Mouse (Mus musculus) bone marrow macrophage, adult 2 months (primary cell): ENCODE measurements around the gene Pten. TPM values are rescaled to one million over a fixed set of nuclear protein-coding genes. Genes with fewer than 3 reads are reported as not detected.

Experiments used
- H3K27ac ChIP-seq: 2 replicates; pipeline ENCODE4 v1.5.1; 2012; ENCODE audit warnings: low read depth, low read length; ENCODE audit not compliant: insufficient read depth
- H3K4me1 ChIP-seq: 2 replicates; pipeline ENCODE4 v1.6.1; 2012; ENCODE audit warnings: low read length; ENCODE audit not compliant: control insufficient read depth, insufficient read depth
- H3K4me3 ChIP-seq: 2 replicates; pipeline ENCODE4 v1.5.1; 2012; ENCODE audit warnings: mild to moderate bottlenecking, low read length, moderate library complexity; ENCODE audit not compliant: insufficient read depth
- CTCF ChIP-seq: IDR thresholded peaks from 2 replicates; pipeline ENCODE4 v1.5.1; 2012; ENCODE audit warnings: low read depth, mild to moderate bottlenecking, low read length, moderate library complexity
- POLR2A ChIP-seq: IDR thresholded peaks from 2 replicates; pipeline ENCODE4 v1.6.1; 2012; ENCODE audit warnings: mild to moderate bottlenecking, low read depth, low read length, borderline replicate concordance
- polyA plus RNA-seq: library from polyadenylated mRNA; stranded (reverse); fragments of >200 nt; gene quantifications from 2 replicates; pipeline ENCODE4 v1.2.4, GENCODE M21; 2012; ENCODE audit not compliant: missing spikeins, insufficient read depth, insufficient read length

Pten gene
- polyA plus RNA-seq, 1 experiment: 62.7 TPM

DNA sequence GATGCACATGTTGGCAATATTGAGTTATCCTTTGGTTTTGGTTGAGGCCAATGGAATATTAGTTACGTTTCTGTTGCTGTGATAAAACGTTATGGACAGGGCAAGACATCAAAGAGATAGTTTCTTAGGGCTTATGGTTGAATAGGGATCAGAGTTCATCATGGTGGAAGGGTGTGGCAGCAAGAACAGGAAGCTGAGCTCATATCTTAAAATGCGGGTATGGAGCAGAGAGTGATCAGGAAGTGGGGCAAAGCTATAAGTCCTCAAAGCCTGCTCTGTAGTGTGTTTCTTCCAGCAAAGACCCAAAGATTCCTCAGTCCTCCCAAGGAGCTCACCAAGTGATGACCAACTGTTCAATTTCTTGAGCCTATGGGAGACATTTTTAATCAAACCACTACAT is 90.7 kb downstream of the Pten start:
- TF ChIP-seq CTCF (no peak), POLR2A (no peak)
- Histone ChIP-seq H3K27ac (no peak overlapping the region), H3K4me1 (no peaks in the 10 kb centered on the region), H3K4me3 (no peak overlapping the region)

DNA sequence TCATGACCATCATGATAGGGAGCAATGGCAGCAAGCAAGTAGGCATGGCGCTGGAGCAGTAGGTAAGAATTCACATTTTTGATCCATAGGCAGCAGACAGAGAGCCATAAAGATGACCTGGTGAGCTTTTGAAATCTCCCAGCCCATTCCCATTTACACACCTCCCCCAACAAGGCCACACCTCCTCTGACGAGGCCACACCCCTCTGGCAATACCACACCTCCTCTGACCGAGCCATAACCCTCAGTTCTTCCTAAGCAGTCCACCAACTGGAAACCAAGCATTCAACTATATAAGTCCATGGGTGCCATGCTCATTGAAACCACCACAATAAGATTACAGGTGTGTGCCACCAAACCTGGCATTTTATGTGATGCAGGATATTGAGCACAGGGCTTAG is 95.0 kb downstream of the Pten start:
- no peak overlapping the region for H3K4me3 ChIP-seq
- H3K4me1 ChIP-seq: no peaks in the 10 kb centered on the region
- no peak for TF ChIP-seq POLR2A
- TF ChIP-seq CTCF: no peak
- no peak overlapping the region for H3K27ac ChIP-seq

DNA sequence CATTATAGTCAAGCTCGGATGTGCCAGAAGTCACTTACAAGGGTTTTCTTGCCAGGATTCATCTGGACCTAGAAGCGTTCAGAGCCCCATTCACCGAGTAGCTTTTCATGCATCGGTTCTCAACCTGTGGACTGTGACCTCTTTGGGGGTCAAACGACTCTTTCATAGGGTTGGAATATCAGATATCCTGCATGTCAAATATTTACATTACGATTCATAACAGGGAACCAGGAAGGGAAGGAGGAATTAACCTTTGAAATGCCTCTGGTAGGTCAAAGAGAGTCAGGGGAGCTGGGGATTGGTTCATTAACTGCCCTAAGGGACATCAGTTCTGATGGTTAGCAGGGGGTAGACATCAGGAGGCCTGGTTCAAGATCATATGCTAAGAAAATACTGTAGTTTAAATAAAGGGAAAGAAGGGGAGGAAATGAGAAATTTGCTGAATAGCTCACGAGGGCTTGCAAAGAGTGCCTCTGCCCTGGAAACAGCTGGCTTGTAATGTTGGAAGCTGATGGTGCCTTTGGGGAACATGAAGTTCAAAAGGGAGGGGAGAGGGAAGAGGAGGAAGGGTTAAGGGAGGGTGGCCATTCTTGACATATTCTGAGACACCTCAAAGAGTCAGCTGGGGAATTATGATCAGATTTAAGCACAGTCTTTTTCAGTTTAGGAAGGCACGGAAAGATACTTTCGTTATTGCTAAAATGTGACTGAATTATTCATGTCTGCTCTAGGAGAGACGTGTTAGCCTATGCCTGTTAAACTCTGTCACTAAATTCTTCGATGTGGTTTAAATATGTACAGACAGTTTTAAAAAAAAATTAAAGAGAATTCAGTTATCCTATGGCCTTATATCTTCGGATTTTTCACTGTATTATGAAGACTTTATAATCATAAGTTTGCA is 104.6 kb downstream of the Pten start:
- TF ChIP-seq CTCF (no peak), POLR2A (no peak)
- Histone ChIP-seq H3K4me3 (no peak overlapping the region), H3K27ac (no peak overlapping the region), H3K4me1 (no peaks in the 10 kb centered on the region)

DNA sequence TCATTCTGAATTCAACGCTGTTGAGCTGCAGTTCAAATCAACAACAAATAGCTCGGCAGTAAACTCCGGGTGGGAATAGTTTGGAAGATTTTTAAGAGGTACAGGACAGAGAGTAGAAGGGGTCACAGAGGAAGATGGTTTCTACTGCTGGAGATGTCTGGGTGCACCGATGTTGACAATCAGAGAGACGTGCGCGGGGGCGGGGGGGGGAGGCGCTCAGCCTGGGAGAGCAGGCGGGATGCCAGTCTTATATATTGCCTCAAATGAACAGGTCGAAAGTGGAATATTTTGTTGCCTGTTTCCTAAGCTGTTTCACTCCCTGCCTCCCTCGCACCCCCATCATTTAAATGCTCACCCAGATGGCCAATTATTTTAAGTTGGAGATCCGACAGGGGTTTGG is 109.5 kb downstream of the Pten start:
- no peak for TF ChIP-seq POLR2A
- no peak for TF ChIP-seq CTCF
- no peak overlapping the region for H3K27ac ChIP-seq

DNA sequence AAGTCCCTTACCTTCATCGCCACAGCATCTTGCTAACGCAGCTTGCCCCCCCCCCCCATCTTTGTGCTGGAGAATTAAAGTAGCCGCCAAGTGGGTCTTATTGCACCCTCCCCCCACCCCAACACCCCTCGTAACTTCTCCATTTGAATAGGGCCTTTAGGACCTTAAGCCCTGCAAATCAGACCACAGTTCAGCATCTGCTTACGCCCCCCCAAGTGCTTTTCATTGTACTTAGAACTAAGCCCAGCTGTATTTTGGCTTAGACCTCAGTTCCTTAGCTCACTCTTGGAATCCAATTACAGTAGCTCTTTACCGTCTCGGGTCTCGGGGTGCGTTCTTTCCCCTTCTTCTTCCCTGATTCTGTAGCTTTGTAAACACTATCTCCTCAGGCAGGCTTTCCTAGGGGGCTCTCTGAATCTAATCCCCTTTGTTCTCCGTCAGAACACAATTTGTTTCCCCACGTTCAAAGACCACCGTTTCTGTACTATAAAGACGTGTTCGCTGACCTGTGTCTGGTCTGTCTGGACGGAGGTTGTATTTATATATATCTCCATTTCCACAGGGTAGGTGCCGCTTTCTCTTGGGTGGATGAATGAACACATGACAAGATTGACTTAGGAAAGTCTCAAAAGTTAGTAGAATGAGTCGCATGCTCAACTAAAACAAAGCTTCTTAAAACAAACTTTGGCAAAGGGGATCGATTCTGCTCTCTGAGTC is 110.0 kb downstream of the Pten start:
- Histone ChIP-seq H3K4me1 (peaks cover 11% of the 10 kb centered on the region), H3K4me3 (no peak overlapping the region), H3K27ac (no peak overlapping the region)
- TF ChIP-seq POLR2A (no peak), CTCF (no peak)

More for the DNA sequence above, 109.5 kb downstream of the Pten start:
- Histone ChIP-seq H3K4me3 (no peak overlapping the region), H3K4me1 (peaks cover 11% of the 10 kb centered on the region)

DNA sequence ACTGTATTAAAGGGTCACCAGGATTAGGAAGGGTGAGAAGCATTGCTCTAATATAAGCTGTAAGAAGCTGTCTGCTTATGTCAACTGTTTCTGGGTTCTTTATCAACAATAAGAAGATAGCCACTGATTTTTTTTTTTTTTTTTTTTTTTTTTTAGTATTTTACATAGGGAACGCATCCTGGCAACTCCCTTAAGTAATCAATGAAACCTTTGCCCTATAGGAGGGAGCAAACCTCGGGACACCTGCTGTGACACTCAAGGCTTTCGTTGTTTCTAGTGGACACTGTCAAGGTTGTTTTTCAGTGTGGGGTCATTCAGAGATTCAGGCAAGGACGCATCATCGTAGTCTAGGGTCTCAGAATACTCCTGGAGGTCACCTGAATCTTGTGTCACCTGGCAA is 111.3 kb downstream of the Pten start:
- no peak overlapping the region for H3K27ac ChIP-seq
- no peak overlapping the region for H3K4me3 ChIP-seq
- TF ChIP-seq POLR2A (no peak), CTCF (no peak)

DNA sequence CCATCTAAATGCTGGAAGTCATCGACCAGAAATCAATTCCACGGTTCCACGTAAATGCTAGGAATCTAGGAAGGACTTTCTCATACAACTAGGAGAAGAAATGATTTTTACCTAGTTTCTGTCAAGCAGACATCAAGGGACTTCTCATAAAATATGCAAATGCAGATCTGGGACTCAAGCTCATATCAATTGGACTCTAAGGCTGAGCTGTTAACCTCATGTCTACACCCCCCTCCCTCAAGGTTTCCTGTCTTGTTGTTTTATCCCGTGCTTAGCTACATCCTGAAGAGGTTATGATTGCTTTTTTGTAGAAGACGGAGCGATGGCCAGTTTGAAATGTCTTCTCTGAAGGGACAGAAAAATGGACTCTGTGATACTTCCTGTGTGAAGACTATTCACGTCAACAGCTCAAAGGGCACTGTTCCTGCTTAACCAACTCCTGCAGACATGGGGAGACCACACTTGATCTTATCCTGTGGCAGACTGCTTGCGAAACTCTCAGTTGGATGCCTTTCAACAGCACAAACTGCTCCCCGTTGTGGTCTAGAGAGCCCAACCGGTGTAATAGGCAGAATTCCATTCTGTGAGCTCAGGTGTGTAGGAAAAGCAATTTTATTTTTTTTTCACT is 111.9 kb downstream of the Pten start:
- H3K4me3 ChIP-seq: no peak overlapping the region
- no peak overlapping the region for H3K27ac ChIP-seq
- peaks cover 11% of the 10 kb centered on the region for H3K4me1 ChIP-seq
- TF ChIP-seq CTCF (no peak), POLR2A (no peak)

More for the DNA sequence above, 111.3 kb downstream of the Pten start:
- peaks cover 11% of the 10 kb centered on the region for H3K4me1 ChIP-seq

DNA sequence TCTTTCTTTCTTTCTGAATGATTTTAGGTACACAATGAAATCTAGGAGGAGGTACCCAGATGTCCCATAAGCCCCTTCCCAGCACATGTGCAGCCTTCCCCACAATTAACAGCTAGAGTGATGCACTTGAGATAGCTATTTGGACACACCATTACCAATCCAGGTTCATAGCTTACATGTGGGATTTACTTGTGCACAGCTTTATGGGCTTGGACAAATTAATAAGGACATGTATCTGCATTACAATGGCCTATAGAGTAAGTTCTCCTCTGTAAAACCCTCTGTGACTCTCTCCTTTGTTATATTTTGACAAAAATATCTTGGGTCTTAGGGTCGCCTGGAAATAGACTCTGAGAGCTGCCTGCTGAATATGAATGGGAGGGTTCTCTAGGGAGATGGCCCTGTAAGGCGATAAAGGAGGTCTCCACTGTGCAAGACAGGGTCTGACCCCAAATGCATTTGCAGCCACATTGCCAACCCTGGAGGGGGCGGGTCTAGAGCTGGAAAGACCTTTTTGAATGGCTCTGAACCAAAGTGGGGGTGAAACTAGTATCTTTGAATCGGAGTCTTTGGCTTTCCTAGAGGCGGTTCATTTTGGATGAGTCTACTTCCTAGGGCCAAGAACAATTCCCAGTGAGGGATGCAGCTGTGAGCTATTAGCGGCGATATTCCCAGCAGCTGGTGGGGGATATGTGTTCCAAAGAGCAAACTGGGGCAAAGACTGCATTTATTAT is 116.8 kb downstream of the Pten start:
- H3K4me1 ChIP-seq: peaks cover 8% of the 10 kb centered on the region
- no peak overlapping the region for H3K27ac ChIP-seq
- H3K4me3 ChIP-seq: no peak overlapping the region
- no peak for TF ChIP-seq POLR2A
- TF ChIP-seq CTCF: no peak

Other genes starting within 250 kb of the Pten start
- 2.2 and 3.2 TPM in 2 replicates for gene Papss2, start 161.7 kb upstream of the Pten start, polyA plus RNA-seq
- 52.2 and 75.6 TPM in 2 replicates for gene Atad1, start 17.7 kb upstream of the Pten start, polyA plus RNA-seq